Comparison of ENCODE assay signal across 8 mouse cellular contexts in genomic region chr7:28436271-28436904, GRCm38 (mm10). TPM values are rescaled to one million over a fixed set of nuclear protein-coding genes. Genes with fewer than 3 reads are reported as not detected.
DNase-seq lines count a peak whose midpoint lies in the region; ATAC-seq lines count a peak whose summit lies in the region.

No protein-coding gene starts in this region.

- peak; percentile 97 for DNase-seq in adipocyte (ENCODE audit: low spot score)
- DNase-seq in embryo, embryonic 10 days (ENCODE audit: low spot score), result peak; percentile 99
- DNase-seq in gastrocnemius, postnatal 10 days, result peak; percentile 100
- DNase-seq in induced T-regulatory cell, adult 2 months (ENCODE audit: low read depth), result peak; percentile 99
- peak; percentile 100 for DNase-seq in left cerebral cortex, adult 9 months (ENCODE audit: low spot score in 2 of 2)
- peak; percentile 100 for DNase-seq in right cerebral cortex, postnatal 14 days
- DNase-seq in urinary bladder, postnatal 36 days (ENCODE audit: low spot score in 2 of 2), result peak; percentile 100

- peak; percentile 83 for ATAC-seq in megakaryocyte progenitor cell, adult 5-6 weeks (replicated peaks; ENCODE audit: poor library complexity)

RNA-seq across cellular contexts. Expression of gene Gmfg, which starts 0.9 kb away (rescaled TPM):
- 10 to 100 TPM in 1 of 2 experiments, 1 to 10 TPM in 1; 10.0 to 10.8 TPM for total RNA-seq in gastrocnemius, postnatal 10 days (2021)
- 378 and 389 TPM in 2 replicates for total RNA-seq in megakaryocyte progenitor cell, adult 5-6 weeks (2015)
- total RNA-seq in megakaryocyte progenitor cell, adult 5-6 weeks (2017), result 658 and 664 TPM in 2 replicates

RNA-seq across cellular contexts. Expression of gene Lrfn1, which starts 15.4 kb away (rescaled TPM):
- 1 to 10 TPM; 1.4 to 2.0 TPM for total RNA-seq in gastrocnemius, postnatal 10 days (2021)
- total RNA-seq in megakaryocyte progenitor cell, adult 5-6 weeks (2015), result 1.2 TPM in 2 replicates
- total RNA-seq in megakaryocyte progenitor cell, adult 5-6 weeks (2017), result 1.7 and 2.3 TPM in 2 replicates

RNA-seq across cellular contexts. Expression of gene Paf1, which starts 43.6 kb away (rescaled TPM):
- 10 to 100 TPM; 36.5 to 46.2 TPM for total RNA-seq in gastrocnemius, postnatal 10 days (2021)
- total RNA-seq in megakaryocyte progenitor cell, adult 5-6 weeks (2015), result 63.9 and 89.2 TPM in 2 replicates
- 146 and 184 TPM in 2 replicates for total RNA-seq in megakaryocyte progenitor cell, adult 5-6 weeks (2017)

RNA-seq across cellular contexts. Expression of gene Med29, which starts 43.9 kb away (rescaled TPM):
- total RNA-seq in gastrocnemius, postnatal 10 days (2021), result 10 to 100 TPM; 22.6 to 23.0 TPM
- total RNA-seq in megakaryocyte progenitor cell, adult 5-6 weeks (2015), result 30.6 and 36.8 TPM in 2 replicates
- total RNA-seq in megakaryocyte progenitor cell, adult 5-6 weeks (2017), result 18.0 and 21.1 TPM in 2 replicates

RNA-seq across cellular contexts. Expression of gene Zfp36, which starts 56.3 kb away (rescaled TPM):
- 10 to 100 TPM in 1 of 2 experiments, 1 to 10 TPM in 1; 8.1 to 10.5 TPM for total RNA-seq in gastrocnemius, postnatal 10 days (2021)
- total RNA-seq in megakaryocyte progenitor cell, adult 5-6 weeks (2015), result 87.3 and 149 TPM in 2 replicates
- 26.0 and 46.4 TPM in 2 replicates for total RNA-seq in megakaryocyte progenitor cell, adult 5-6 weeks (2017)

Comparison
In these comparisons a context has a peak if more than half of its experiments do, and no peak if none do; other contexts are left out.
1. Peak in every context shown above with its lines: DNase-seq and ATAC-seq.
2. RNA of gene Gmfg, which starts 0.9 kb away (total RNA-seq): 378 to 664 TPM in megakaryocyte progenitor cell, adult 5-6 weeks; 10.0 to 10.8 TPM in gastrocnemius, postnatal 10 days; every median in the first group is over 10 times any median in the second.